Mouse (Mus musculus) c-Kit-positive CD71-negative TER-119-negative erythroid progenitor cells, embryonic 14.5 days (primary cell): ENCODE results near the gene Alkbh8.
"Not testable (repeated sequence)": the region's sequence is repeated elsewhere in the genome, so short reads cannot be mapped to it uniquely, and the experiment has no call there.

Experiments used
- DNase-seq: peaks from one replicate; pipeline ENCODE4 v3.0.0-alpha.2; 2013; ENCODE audit warnings: low read depth

Alkbh8 gene

GRCm38 (mm10) chr9:3334962-3335767 lies at the start of gene Alkbh8:
Gene Alkbh8, plus strand, starts transcription at chr9:3335140.
- peak; percentile 72 for DNase-seq

- no peak for DNase-seq
These were observed 25.6 kb upstream of the Alkbh8 start for GRCm38 (mm10) chr9:3309292-3309836.

- no peak for DNase-seq
These were observed 24.9 kb upstream of the Alkbh8 start for GRCm38 (mm10) chr9:3310016-3310415.

GRCm38 (mm10) chr9:3327342-3328053 lies 7.4 kb upstream of the Alkbh8 start:
- DNase-seq: not testable (repeated sequence)

GRCm38 (mm10) chr9:3328054-3328595 lies 6.8 kb upstream of the Alkbh8 start:
- DNase-seq: no peak

- DNase-seq: no peak
These were observed 4.6 kb upstream of the Alkbh8 start for GRCm38 (mm10) chr9:3330319-3330718.

- DNase-seq: no peak
These were observed 4.1 kb upstream of the Alkbh8 start for GRCm38 (mm10) chr9:3330737-3331384.

- DNase-seq: no peak
These were observed 1.7 kb downstream of the Alkbh8 start for GRCm38 (mm10) chr9:3336661-3337060.

- DNase-seq: no peak
These were observed 10.2 kb downstream of the Alkbh8 start for GRCm38 (mm10) chr9:3345136-3345535.

GRCm38 (mm10) chr9:3345967-3346366 lies 11.0 kb downstream of the Alkbh8 start:
- no peak for DNase-seq

- no peak for DNase-seq
These were observed 15.1 kb downstream of the Alkbh8 start for GRCm38 (mm10) chr9:3350056-3350455.

GRCm38 (mm10) chr9:3376323-3376722 lies 41.4 kb downstream of the Alkbh8 start:
- DNase-seq: not testable (repeated sequence)

GRCm38 (mm10) chr9:3403251-3404208 lies 68.6 kb downstream of the Alkbh8 start, which contains the start of gene Cwf19l2:
Gene Cwf19l2, plus strand, starts transcription at chr9:3403592.
- peak; percentile 79 for DNase-seq

- DNase-seq: peak; percentile 44
These were observed 69.4 kb downstream of the Alkbh8 start for GRCm38 (mm10) chr9:3404372-3404771.

- DNase-seq: not testable (repeated sequence)
These were observed 104.8 kb downstream of the Alkbh8 start for GRCm38 (mm10) chr9:3439555-3440300.
